Mouse (Mus musculus) ovary, postnatal 36 days (tissue): Measurements from ENCODE around the gene Tmem267.
"Not testable (repeated sequence)": the region's sequence is repeated elsewhere in the genome, so short reads cannot be mapped to it uniquely, and the experiment has no call there.

ENCODE experiments used
- DNase-seq: peaks from one replicate; pipeline ENCODE4 v3.0.0; 2022; ENCODE audit warnings: low spot score, mixed read lengths

Gene Tmem267

GRCm38 (mm10) chr13:119618841-119619240 is 131.0 kb downstream of the Tmem267 start:
- DNase-seq = no peak

GRCm38 (mm10) chr13:119619735-119620134 is 131.9 kb downstream of the Tmem267 start:
- DNase-seq = no peak

- DNase-seq = no peak
Observed at GRCm38 (mm10) chr13:119623634-119624033, 135.8 kb downstream of the Tmem267 start, which contains the start of gene Ccl28. Ccl28 (plus strand) TSS chr13:119623819.

GRCm38 (mm10) chr13:119625952-119626351 is 138.1 kb downstream of the Tmem267 start:
- not testable (repeated sequence) for DNase-seq

GRCm38 (mm10) chr13:119631482-119632155 is 143.8 kb downstream of the Tmem267 start:
- DNase-seq = peak; percentile 81

GRCm38 (mm10) chr13:119632156-119632548 is 144.3 kb downstream of the Tmem267 start:
- no peak for DNase-seq

- no peak for DNase-seq
Observed at GRCm38 (mm10) chr13:119635496-119635895, 147.7 kb downstream of the Tmem267 start.

- DNase-seq = no peak
Observed at GRCm38 (mm10) chr13:119637837-119638236, 150.0 kb downstream of the Tmem267 start.

GRCm38 (mm10) chr13:119638449-119638848 is 150.6 kb downstream of the Tmem267 start:
- no peak for DNase-seq

- DNase-seq = no peak
Observed at GRCm38 (mm10) chr13:119639302-119639701, 151.5 kb downstream of the Tmem267 start.

- no peak for DNase-seq
Observed at GRCm38 (mm10) chr13:119640504-119640903, 152.7 kb downstream of the Tmem267 start.

GRCm38 (mm10) chr13:119641145-119641544 is 153.3 kb downstream of the Tmem267 start:
- no peak for DNase-seq

GRCm38 (mm10) chr13:119644769-119645168 is 156.9 kb downstream of the Tmem267 start:
- DNase-seq = no peak

GRCm38 (mm10) chr13:119646511-119646910 is 158.7 kb downstream of the Tmem267 start:
- DNase-seq = no peak

- DNase-seq = no peak
Observed at GRCm38 (mm10) chr13:119648891-119649698, 161.3 kb downstream of the Tmem267 start.

GRCm38 (mm10) chr13:119649699-119650046 is 161.8 kb downstream of the Tmem267 start:
- no peak for DNase-seq

- DNase-seq = no peak
Observed at GRCm38 (mm10) chr13:119654734-119655133, 166.9 kb downstream of the Tmem267 start.

GRCm38 (mm10) chr13:119656246-119656645 is 168.4 kb downstream of the Tmem267 start:
- DNase-seq = no peak

GRCm38 (mm10) chr13:119656846-119657416 is 169.1 kb downstream of the Tmem267 start:
- no peak for DNase-seq
